Mouse (Mus musculus) intestine, embryonic 16.5 days (tissue): ENCODE results near the gene Gm3264. TPM values are rescaled to one million over a fixed set of nuclear protein-coding genes. Genes with fewer than 3 reads are reported as not detected.
A peak's percentile ranks its signal among the peaks of the same experiment; 100 is the strongest.
"Not testable (repeated sequence)": the region's sequence is repeated elsewhere in the genome, so short reads cannot be mapped to it uniquely, and the experiment has no call there.

Source experiments
- ATAC-seq: fragments of 200-750 bp; cut with Nextera tagmentation; 2 replicates; pipeline ENCODE4 v1.8.0; 2017; ENCODE audit warnings: moderate TSS enrichment, moderate library complexity
- H3K27ac ChIP-seq: fragments of 300-500 bp; sonication (generic); 2 replicates; pipeline ENCODE4 v1.5.1; 2014; ENCODE audit warnings: mild to moderate bottlenecking, low read length
- H3K27me3 ChIP-seq: fragments of 300-500 bp; sonication (generic); replicated peaks from 2 replicates; pipeline ENCODE4 v1.6.1; 2014; ENCODE audit warnings: low read length, control low read depth, mixed read lengths; ENCODE audit not compliant: control insufficient read depth, insufficient read depth
- H3K36me3 ChIP-seq: fragments of 300-500 bp; sonication (generic); 2 replicates; pipeline ENCODE4 v1.6.1; 2014; ENCODE audit warnings: low read length, control low read depth; ENCODE audit not compliant: control insufficient read depth, insufficient read depth
- H3K4me1 ChIP-seq: fragments of 300-500 bp; sonication (generic); 2 replicates; pipeline ENCODE4 v1.6.1; 2014; ENCODE audit warnings: low read length, control low read depth, mixed read lengths; ENCODE audit not compliant: control insufficient read depth, insufficient read depth
- H3K4me2 ChIP-seq: fragments of 300-500 bp; sonication (generic); 2 replicates; pipeline ENCODE4 v1.6.1; 2014; ENCODE audit warnings: low read depth, low read length, control low read depth
- H3K4me3 ChIP-seq: fragments of 300-500 bp; sonication (generic); 2 replicates; pipeline ENCODE4 v1.5.1; 2014; ENCODE audit warnings: mild to moderate bottlenecking, low read length
- H3K9ac ChIP-seq: fragments of 300-500 bp; sonication (generic); 2 replicates; pipeline ENCODE4 v1.6.1; 2014; ENCODE audit warnings: low read depth, low read length
- H3K9me3 ChIP-seq: fragments of 300-500 bp; sonication (generic); 2 replicates; pipeline ENCODE4 v1.6.1; 2016; ENCODE audit warnings: low read length, control low read depth; ENCODE audit not compliant: control insufficient read depth
- WGBS: fragments of 180-500 bp; shearing (Covaris S2); extraction: QIAGEN DNeasy Blood & Tissue Kit; methylation state at CpG from one replicate; pipeline ENCODE4 v1.1.7; 2014; 5-methylcytosine and 5-hydroxymethylcytosine counted together
- polyA plus RNA-seq: library from polyadenylated mRNA; unstranded; fragments of >200 nt; fragmentation: Nextera tagmentation; extraction: Ambion mirVana; gene quantifications from 2 replicates; pipeline ENCODE4 v1.2.1, GENCODE M21; 2015

Gm3264 gene
- polyA plus RNA-seq: 0.31 TPM in 1 of 2 replicates, not detected in the other

DNA sequence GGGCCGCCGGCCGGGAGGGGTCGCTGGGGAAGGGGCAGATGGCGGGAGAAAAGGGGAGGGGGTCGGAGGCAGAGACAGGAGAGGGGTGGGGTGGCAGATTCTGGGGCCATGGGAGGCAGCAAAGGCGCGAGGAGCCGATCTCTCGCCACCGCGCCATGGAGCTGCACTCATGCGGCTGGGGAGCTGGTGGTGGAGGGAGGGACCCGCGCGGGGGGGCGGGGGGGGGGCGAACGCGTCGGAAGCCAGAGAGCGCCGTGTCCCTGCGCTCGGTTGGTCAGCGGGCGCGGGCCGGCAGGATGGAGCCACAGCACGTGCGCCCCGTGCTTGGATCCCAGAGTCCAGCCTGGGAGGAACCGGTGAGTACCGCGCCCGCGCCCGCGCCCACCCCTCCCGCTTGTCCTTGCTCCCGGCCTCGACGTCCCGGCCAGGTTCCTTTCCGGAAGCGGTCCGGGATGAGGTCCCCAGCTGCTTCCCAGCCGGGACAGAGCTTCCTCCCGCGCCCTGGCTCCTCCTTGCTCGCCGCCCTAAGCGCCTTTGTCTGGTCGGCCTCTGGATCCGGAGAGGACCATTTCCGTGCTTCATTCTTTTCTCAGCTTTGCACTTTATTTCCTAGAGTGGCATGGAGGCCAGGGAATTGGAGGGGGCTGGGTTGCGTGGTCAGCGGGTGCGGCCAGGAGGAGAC lies at the start of gene Gm3264:
Gm3264 (plus strand) TSS at position 278 of the 682 bp plus-strand sequence.
- not testable (repeated sequence) for H3K4me1 ChIP-seq, H3K27ac ChIP-seq, H3K27me3 ChIP-seq

GRCm38 (mm10) chr14:4806421-4806820 lies 49.0 kb upstream of the Gm3264 start:
- H3K4me1 ChIP-seq, H3K27ac ChIP-seq, H3K36me3 ChIP-seq, H3K9me3 ChIP-seq, H3K27me3 ChIP-seq, ATAC-seq, H3K9ac ChIP-seq, H3K4me2 ChIP-seq, H3K4me3 ChIP-seq: not testable (repeated sequence)
- WGBS: 79% methylated on average over 6 of the region's 6 CpGs

More for the DNA sequence above, at the start of gene Gm3264:
- WGBS: 3% methylated on average over 36 of the region's 59 CpGs
- not testable (repeated sequence) for H3K9me3 ChIP-seq, H3K36me3 ChIP-seq, ATAC-seq, H3K9ac ChIP-seq
- peak within 1 kb of the TSS; percentile 32 for H3K4me3 ChIP-seq
- peak within 1 kb of the TSS; percentile 50 for H3K4me2 ChIP-seq

DNA sequence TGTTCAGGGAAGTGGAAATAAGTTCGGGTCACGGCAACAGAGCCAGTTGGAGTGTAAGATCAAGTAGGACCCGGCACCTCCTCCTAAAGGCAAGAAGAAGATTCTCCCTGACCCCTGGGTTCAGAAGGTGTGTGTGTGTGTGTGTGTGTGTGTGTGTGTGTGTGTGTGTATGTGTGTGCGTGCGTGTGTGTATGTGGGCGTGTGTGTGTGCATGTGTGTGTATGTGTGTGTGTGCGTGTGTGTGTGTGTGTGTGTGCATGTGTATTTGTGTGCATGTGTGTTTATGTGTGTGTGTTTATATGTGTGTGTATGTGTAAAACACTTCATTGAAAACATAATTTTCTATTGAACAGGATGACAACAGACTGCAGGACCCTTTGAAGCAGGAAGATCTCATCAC lies 33.4 kb upstream of the Gm3264 start:
- H3K27me3 ChIP-seq, H3K9ac ChIP-seq, H3K4me2 ChIP-seq, H3K4me3 ChIP-seq, H3K36me3 ChIP-seq, H3K4me1 ChIP-seq, ATAC-seq, H3K27ac ChIP-seq, H3K9me3 ChIP-seq: not testable (repeated sequence)
- 86% methylated on average over 3 of the region's 7 CpGs for WGBS

DNA sequence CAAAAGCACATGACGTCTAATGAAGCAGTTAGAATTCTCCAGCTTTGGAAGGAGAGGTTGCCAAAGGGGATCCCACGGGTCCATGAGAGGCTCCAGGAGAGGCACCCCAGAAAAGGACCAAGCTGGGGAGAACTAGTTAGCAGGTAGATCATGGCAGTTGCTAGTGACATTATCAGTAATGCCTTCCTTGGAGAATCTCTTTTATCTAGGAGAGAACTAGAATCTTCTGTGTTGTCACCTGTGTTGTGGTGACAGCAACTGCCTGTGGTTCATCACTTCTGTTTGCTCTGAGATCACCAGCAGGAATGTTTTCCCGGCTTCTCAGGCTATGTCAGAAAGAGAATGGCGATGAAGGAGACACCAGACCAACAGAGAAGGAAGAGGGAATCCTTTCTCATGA lies 17.6 kb upstream of the Gm3264 start, which contains the start of gene Gm3269:
Gm3269 (plus strand) TSS at position 301 of the 400 bp plus-strand sequence.
- H3K9ac ChIP-seq, H3K4me2 ChIP-seq, H3K9me3 ChIP-seq, H3K4me3 ChIP-seq, ATAC-seq, H3K27ac ChIP-seq, H3K4me1 ChIP-seq, H3K36me3 ChIP-seq, H3K27me3 ChIP-seq: not testable (repeated sequence)
- WGBS: no CpG with 5 or more reads among the region's 4 CpGs

GRCm38 (mm10) chr14:4892116-4892515 lies 36.7 kb downstream of the Gm3264 start, which contains the start of gene Gm3278:
Gene Gm3278 (plus strand): TSS chr14:4892416.
- not testable (repeated sequence) for H3K4me3 ChIP-seq, H3K9ac ChIP-seq, H3K4me1 ChIP-seq, H3K4me2 ChIP-seq, H3K9me3 ChIP-seq, ATAC-seq, H3K27me3 ChIP-seq, H3K36me3 ChIP-seq, H3K27ac ChIP-seq
- WGBS: 80% methylated on average over 1 of the region's 3 CpGs

Other genes with a start within 250 kb of the Gm3264 start
- gene Gm8159, start 223.2 kb upstream of the Gm3264 start, polyA plus RNA-seq: not detected in 2 replicates
- not detected in 2 replicates for gene Gm3239, start 191.4 kb upstream of the Gm3264 start, polyA plus RNA-seq
- gene Gm7876, start 146.3 kb upstream of the Gm3264 start, polyA plus RNA-seq: not detected in 2 replicates
- gene Gm3252, start 128.8 kb upstream of the Gm3264 start, polyA plus RNA-seq: 0.07 and 0.10 TPM in 2 replicates
- gene Gm9602, start 79.2 kb upstream of the Gm3264 start, polyA plus RNA-seq: not detected in 2 replicates
- not detected in 2 replicates for gene Gm3269, start 17.5 kb upstream of the Gm3264 start, polyA plus RNA-seq
- gene Gm3278, start 36.8 kb downstream of the Gm3264 start, polyA plus RNA-seq: 0.11 TPM in 1 of 2 replicates, not detected in the other
- gene Gm8297, start 128.4 kb downstream of the Gm3264 start, polyA plus RNA-seq: not detected in 2 replicates
- gene Gm3298, start 160.3 kb downstream of the Gm3264 start, polyA plus RNA-seq: not detected in 2 replicates
- not detected in 2 replicates for gene 4930555G01Rik, start 195.1 kb downstream of the Gm3264 start, polyA plus RNA-seq
- 0.38 and 0.44 TPM in 2 replicates for gene Gm8281, start 215.5 kb downstream of the Gm3264 start, polyA plus RNA-seq